Mouse (Mus musculus): ENCODE results near the gene Rapgef4.

Gene Rapgef4

DNA sequence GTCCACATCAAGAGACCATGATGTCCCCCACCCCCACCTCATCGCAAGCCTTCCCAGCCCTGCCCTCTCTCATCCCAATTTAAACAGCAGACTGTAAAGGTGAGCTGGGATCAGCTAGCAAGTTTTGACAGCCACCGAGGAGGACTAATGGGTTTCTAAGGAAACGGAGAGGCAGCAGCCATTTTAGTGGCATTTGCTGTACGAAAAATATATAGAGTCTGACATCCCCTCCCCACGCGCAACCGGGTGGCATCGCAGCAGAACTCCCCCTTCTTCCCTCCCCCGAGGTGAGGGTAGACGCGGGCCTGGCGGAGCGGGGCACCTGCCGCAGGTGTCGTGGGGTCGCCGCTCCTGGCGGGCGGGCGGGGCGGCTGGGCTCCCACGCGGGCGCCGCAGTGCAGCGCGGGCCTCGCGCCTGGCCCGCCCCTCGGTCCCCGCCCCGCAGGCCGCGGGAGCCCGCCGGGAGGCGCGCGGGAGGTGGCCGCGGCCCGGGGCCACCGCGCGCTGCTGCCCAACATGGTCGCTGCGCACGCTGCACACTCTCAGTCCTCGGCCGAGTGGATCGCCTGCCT is at the start of gene Rapgef4:
Rapgef4 (plus strand) TSS at position 470 of the 572 bp plus-strand sequence.
- WGBS, result 2% methylated on average over 42 of the region's 52 CpGs

DNA sequence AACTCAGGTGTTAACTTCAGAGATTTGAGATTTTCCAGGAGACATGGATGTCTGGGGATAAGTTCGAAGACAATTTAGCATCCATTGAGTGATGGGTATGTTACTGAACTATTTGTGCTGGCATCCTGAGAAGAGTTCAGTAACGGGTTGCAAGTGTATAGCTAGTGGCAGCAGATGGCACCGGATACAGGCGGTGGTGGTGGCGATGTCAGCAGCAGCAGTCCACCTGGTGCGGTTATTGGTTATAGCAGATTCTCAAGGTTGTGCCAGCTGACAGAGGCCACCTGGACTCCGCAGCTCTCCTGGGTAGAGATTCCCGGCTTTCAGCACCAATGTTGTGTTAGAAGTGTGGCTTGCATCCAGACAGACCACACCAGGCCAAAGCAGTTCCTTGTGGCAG is 47.0 kb upstream of the Rapgef4 start:
- WGBS, result 92% methylated on average over 8 of the region's 8 CpGs

DNA sequence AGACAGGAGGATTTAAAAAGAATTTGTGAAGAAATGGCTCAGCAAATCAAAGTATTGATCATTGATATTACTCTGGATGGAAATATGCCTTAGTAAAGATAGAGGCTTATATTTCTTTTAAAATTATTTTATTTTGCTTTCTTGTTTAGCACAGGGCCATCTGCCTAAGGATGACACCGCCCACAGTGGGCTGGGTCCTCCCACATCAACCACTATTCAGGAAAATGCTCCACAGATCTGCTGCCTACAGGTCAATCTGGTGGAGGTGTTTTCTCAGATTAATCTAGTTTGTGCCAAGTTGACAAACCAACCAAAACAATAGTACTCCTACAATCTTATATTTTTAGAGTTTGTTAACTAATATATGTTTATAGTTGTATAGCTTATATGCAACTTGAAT is 44.3 kb upstream of the Rapgef4 start:
- 85% methylated on average over 1 of the region's 1 CpGs for WGBS

DNA sequence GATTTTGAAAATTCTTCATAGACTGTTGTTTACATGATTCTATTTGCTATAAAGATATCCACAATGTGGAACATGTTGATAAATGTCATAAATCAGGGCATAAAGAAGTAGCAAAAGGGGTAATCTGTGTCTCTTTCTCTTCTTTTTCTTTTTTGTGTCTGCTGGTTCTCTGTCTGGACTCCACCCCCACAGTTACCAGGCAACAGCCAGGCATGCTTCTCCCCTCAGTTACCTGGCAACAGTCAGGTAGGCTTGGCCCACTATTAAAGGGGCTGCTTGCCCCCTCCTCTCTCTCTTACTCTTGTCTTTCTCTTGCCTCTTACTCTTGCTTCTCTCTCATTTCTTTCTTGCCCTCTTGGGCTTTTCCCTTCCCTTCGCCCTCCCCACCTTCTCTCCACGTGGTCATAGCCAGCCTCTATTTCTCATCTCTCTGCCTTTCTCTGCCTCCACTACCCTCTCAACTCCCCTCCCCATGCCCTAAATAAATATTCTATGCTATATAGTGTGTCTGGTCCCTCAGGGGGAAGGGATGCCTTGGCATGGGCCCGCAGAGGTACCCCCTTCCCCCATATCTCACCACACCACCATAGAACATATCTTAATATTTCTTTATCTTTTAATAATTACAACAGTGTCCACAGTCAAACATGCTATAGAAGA is 43.3 kb upstream of the Rapgef4 start:
- 77% methylated on average over 3 of the region's 3 CpGs for WGBS

DNA sequence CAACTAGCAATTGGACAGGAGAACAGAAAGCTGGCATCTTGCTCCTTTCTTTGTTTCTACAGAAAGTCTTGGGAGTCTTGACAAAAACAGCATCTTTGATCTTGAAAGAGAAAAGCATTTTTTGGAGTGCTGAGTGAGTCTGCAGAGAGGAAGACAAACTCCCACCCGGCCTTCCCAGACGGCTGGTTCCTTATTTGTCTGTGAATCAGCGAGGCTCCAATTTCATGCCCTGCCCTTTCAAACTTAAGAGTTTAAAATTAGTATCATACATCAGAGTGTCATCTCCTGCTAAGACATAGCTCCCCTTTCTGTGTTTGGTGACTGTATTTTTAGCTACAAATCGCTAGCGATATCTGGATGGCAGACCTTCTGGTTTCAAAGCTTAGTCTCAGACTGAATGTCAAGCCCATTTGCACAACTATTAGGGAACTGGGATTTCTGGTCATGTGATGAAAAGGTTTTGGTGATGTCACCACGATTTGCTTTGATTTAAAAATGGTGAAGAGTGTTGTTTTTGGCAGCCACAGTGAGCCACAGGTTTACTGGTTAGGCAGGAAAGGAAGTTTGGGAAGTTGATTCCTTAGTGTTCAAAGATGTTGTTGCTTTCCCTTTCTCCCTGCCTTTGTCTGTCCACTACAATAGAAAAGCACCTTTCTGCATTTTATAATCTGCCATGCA is 42.2 kb upstream of the Rapgef4 start:
- 23% methylated on average over 6 of the region's 6 CpGs for WGBS

DNA sequence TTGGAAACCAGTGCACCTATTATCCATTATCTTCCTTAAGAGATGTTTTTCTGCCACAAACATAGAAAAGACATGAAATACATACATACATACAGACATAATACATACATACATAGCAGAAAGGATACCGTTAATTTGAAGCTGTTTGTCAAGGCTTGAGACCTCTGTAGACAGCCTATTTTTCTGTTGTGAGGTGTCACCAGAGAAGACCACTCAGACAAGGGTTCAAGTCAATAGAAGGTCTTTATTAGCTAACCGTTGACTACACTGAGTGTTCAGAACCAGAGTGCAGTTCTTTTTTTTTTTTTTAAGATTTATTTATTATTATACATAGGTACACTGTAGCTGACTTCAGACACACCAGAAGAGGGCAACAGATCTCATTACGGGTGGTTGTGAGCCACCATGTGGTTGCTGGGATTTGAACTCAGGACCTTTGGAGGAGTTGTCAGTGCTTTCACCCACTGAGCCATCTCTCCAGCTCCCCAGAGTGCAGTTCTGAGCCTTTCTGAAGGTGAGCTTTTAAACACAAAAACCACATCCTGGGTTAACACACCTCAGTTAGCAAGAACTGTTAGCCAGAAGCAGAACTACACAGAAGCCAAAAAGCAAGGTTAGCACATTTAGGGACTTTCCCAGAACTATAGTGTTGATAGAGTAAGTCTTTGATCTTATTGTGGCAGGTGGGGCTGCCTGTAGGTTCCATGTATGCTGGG is 39.9 kb upstream of the Rapgef4 start:
- WGBS, result 96% methylated on average over 3 of the region's 3 CpGs

DNA sequence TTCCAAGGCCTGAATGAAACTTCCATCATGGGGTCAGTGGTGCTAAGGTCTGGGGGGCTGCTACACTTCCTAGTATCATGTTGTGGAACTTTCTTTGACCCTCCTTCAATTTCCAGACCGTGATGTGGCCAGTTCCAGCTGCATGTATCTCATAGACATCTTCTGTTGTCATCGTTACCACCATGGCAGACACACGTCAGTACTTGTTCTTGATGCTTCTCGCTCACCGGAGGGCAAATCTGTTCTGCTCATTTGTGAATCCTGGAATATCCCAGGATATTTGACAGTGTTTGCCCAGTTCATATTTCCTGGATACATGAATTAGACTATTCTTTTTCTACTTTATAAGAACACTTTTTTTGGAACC is 39.3 kb upstream of the Rapgef4 start:
- 95% methylated on average over 5 of the region's 5 CpGs for WGBS

DNA sequence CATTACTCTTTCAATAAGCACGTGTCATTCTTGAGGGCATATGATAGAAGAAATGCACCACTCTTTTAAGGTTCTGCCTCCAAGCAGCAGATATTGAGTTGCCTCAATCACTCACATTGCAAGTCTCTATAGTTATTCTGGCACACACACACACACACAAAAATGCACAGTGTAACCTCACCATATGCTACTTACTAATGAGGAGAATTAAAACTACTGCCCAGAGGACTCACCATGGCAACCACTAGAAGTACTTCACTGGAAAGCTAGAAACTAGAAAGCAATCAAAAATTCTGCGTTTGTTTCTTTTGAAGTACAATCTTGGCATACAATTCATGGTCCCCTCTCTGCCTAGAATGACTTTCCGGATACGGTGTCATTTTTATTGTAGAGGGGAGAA is 29.8 kb upstream of the Rapgef4 start:
- WGBS, result 67% methylated on average over 4 of the region's 4 CpGs

DNA sequence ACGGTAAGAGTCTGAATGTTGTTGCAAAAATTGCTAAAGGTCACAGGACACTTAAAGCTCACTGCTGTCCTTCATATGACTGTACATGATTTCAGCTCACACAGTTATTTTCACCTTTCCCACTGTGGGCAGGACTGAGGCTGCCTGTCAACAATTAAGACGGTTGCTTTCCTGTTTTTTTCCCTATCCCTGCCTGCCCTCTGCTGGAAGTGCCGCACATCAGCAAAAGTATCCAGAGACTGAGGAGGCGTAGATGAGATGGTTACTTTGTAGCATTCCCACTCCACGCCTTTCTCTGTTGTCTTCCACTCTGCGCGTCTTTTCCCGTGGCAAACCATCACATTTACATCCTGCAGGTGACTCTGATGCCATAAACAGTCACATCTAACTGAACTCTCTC is 25.4 kb upstream of the Rapgef4 start:
- WGBS, result 10% methylated on average over 8 of the region's 8 CpGs

DNA sequence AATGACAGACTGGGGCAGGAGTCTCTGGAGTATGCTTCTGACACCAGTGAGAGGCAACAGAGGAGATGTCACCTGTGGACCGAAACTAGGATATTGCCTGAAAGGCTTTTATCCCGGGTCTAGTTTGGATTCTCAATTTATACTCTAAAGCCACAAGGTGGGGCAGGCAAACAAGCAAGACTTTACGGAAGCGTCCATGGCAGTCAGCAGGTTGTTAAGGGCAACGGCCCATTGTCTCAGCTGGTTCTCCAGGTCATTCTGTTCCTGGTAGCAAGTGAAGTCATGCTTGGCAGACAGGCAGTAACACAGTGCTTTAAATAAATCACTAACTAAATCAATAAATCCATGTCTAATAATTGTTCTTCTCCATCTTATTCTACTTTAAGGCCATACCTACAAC is 24.6 kb upstream of the Rapgef4 start:
- 62% methylated on average over 5 of the region's 5 CpGs for WGBS

DNA sequence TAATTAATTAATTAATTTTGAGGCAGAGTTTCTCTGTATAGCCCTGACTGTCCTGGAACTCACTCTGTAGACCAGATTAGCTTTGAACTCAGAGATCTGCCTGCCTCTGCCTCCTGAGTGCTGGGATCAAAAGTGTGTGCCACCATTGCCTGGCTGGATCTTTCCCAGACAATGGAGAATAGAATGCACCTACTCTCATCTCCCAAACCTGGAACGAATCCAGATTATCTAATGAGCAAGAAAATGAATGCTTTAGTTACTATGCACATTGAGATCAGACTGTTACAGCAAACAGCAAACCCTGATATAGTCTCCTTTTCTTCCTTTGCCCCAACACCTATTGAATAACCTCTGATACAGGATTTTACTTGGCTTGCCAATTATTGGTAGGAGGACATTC is 23.1 kb upstream of the Rapgef4 start:
- 55% methylated on average over 1 of the region's 1 CpGs for WGBS

DNA sequence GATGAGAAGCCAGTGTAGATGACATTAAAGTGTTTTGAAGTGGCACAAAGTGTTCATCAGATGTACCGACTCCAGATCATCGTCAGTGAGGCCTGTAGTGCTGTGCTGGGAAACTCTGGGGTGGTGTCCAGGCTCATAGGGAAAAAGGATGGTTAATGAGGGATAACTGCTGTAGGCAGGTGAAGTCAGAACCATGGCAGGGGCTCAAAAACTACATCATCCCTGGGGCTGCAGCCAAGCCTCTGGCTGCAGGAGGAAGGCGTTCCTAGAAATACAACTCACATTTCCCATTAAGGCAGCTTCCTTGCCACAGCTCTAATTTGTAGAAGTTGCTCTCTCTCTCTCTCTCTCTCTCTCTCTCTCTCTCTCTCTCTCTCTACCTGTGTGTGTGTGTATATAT is 22.6 kb upstream of the Rapgef4 start:
- 66% methylated on average over 3 of the region's 3 CpGs for WGBS

DNA sequence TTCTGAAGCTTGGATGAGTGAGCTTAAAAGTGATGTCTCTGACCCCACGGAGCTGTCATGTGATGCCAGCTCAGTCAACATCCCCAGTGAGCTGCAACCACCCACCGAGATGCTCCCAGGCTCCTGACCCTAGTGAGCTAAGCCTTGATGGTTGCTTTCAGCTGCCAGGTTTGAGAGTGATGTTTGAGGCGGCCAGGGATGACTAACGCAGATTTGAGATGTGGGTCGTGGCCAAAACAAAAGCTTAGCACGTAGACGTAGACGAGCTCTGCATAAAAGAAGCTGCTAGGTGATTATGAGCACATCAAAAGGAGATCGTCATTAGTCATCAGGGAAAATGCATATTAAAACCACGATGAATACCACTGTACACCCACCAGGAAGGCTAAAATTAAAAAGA is 16.8 kb upstream of the Rapgef4 start:
- WGBS, result 34% methylated on average over 10 of the region's 10 CpGs

DNA sequence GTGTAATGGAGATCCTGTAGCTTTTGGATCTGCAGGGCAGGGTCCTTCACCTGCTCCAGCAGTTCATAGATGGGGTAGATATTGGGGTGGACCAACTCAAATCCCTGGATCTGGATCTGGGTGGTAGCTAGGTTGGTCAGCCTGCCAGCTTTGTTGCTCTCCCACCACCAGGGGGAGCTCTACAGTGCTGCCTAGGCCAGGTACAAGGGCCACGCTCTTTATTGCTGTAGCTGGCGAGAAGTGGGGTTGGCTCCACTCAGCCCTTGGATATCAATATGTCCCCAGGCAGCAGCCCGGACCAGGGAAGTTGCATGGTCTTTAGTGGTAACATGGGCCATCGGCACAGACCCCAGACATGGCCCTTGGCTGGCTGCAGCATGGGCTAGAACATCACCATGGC is 15.6 kb upstream of the Rapgef4 start:
- 89% methylated on average over 4 of the region's 4 CpGs for WGBS

DNA sequence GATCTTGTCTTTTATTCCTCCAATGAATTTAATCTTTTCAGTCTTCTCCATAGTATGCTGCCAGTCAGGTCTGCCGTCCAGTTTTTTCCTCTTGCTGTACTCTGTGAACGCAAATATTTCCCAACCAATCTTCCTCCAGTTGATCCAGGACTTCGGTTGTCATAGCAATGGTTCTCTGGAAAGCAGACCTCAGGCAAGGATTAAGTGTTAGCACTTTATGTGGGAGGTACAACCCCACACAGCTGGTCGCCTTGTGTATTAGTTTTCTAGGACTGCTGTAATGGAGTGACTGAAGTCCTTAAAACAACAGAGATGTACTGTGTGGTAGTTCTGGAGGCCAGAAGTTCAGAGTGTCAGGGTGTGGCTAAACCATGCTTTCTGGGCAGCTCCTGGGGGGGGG is 14.3 kb upstream of the Rapgef4 start:
- whole genome bisulfite sequencing, result 58% methylated on average over 4 of the region's 4 CpGs

DNA sequence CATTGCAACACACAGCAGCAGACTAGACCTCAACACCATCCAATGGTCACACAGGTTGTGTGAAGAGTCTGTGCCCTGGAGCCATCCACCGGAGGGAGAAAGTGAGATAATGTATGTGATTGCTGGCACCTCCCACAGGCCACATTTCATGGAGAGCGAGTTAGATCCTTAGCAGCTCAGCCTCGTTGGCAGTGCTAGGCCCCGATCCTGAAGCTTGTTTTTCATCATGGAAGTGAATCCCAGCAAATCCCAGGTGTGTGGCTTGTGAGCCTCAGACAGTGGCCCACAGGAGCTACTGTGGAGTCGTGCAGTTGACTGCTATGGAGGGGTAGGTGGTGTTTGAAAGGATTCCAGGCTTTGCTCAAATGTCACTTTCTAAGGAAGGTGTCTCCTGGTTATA is 13.2 kb upstream of the Rapgef4 start:
- 57% methylated on average over 5 of the region's 5 CpGs for WGBS

DNA sequence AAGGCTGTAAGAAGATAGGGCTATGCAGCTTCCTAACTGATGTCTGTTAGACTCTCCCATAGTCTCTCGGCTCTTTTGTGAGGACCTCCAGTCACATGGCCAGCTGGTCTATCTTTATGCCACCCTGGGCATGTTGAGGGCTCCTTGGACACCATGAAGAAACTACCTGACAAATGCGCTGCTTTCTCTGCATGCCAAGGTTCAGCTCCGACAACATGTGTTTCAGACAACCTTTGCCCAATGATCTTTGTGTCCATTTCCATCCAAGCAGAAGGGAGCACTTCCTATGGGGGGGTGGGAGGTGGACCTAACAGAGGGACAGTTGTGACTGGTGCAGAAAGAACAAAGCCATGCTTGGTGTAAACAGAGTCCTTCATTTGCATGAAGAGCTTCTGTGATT is 7.4 kb upstream of the Rapgef4 start:
- 79% methylated on average over 3 of the region's 3 CpGs for WGBS

DNA sequence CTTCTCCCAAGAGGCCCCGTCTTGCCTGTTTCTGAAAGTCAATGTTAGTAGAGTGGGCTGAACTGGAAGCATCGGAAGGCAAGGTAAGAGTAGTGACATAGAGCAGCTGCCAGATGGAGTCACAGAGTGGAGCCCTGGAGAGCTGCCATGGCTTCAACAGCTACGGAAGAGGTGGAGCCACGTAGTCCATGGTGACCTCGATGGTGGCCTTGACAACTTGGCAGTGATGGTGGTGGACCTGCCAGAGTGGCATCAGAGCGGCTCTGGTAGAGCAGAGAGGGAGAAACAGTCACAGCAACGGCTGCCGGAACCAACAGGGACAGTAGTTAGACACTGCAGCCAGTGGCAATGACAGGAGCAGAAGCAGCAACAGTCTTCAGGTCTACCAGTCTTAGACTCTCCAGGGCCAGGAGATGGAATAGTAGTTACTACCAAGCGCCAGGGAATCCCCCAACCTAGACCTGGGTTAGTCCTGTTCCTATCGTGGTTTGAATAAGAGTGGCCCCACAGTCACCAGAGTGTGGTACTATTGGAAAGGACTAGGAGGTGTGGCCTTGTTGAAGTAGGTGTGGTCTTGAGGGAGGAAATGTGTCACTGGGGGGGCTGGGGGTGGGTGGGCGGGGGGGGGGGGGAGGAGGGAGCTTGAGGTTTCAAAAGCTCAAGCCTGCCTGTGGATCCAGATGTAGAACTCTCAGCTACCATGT is 6.7 kb upstream of the Rapgef4 start:
- 62% methylated on average over 10 of the region's 11 CpGs for WGBS

DNA sequence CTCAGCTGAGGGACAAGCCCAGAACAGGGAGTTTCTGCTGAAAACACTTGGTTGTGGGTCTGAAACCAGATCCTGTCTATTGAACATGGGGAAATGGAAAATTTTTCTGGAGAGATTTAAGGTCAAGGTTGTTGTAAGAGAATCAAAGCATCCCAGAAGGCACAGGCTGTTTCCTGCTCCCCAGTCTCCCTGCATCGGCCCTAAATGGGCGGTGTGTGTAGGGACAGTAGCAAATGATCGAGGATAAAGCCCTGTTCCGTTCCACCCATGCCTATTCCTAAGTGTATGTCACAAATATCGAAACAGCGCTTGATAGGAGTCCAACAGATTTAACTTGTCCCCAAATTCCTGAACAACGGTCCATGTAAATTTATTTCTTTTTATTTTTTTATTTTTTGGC is 1.1 kb upstream of the Rapgef4 start:
- WGBS, result 82% methylated on average over 7 of the region's 7 CpGs

DNA sequence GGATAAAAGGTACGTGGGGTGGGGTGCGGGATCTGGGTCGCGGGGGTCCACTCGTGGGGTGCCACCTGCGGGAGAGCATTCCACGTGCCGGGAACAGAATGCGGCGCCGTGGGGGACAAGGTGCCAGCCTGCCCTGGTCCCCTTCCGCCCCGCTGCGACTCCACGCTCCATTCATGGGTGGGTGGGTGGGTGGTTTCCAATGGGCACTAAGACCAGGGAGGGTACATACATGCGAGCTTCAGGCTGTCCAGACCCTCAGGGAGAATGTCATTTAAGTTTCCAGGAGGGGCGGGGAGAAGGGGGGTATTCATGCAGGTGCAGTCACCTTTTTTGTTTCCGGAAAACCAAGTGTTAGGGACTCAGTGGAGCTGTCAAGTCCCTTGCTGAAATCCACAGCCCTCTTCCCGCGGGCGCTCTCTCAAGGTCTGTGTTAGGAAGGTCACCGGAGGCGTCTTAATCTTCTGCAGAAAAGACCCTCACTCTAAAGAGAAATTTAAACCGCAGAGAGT is 357 bp downstream of the Rapgef4 start:
- WGBS, result 13% methylated on average over 24 of the region's 24 CpGs

DNA sequence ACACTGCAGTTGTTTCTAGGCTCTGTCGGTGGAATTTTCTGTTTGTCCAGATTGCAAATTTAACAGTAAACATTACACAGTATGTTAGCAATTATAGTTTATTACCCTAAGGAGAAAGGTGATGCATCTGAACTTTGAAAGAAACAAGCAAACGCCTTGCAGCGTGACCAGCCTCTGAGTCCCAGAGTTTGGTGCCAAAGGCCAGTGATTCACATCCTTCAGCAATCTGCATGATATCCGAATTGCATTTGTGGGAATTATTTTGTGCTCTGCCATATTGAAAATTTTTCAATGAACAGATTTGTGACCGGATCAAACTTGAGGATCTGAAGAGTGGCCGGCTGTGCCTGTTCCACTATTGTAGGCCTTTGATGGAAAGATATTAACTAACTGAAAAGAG is 856 bp downstream of the Rapgef4 start:
- 39% methylated on average over 6 of the region's 6 CpGs for WGBS

All from cerebral cortex, adult 2 months (tissue).